Mouse (Mus musculus) liver, postnatal 0 days (tissue): ENCODE data around the gene Ube2m.

Experiments used
- CTCF ChIP-seq: sonication (generic); IDR thresholded peaks from 2 replicates; pipeline ENCODE4 v1.5.1; 2016; ENCODE audit warnings: antibody characterized with exemption, low read depth
- EP300 ChIP-seq: IDR thresholded peaks from 2 replicates; pipeline ENCODE4 v1.6.1; 2016; ENCODE audit warnings: antibody characterized with exemption, low read depth, mild to moderate bottlenecking

- TF ChIP-seq CTCF (no peak), EP300 (no peak)
Measured at GRCm38 (mm10) chr7:13025511-13026112, 12.5 kb downstream of the Ube2m start.
